Mouse (Mus musculus) NIH3T3 (cell line): Measurements from ENCODE around the gene Rap1b.

Experiments used
- DNase-seq: peaks from one replicate; pipeline ENCODE4 v3.0.0-alpha.2; 2012; ENCODE audit warnings: low read depth

Rap1b gene

GRCm38 (mm10) chr10:117770286-117771130, 75.3 kb downstream of the Rap1b start:
- no peak for DNase-seq

- DNase-seq, result no peak
Measured at GRCm38 (mm10) chr10:117769541-117770285, 76.1 kb downstream of the Rap1b start.

GRCm38 (mm10) chr10:117768141-117768440, 77.7 kb downstream of the Rap1b start:
- no peak for DNase-seq

GRCm38 (mm10) chr10:117767286-117768140, 78.3 kb downstream of the Rap1b start:
- no peak for DNase-seq

GRCm38 (mm10) chr10:117766896-117767160, 79.0 kb downstream of the Rap1b start:
- no peak for DNase-seq

- no peak for DNase-seq
Measured at GRCm38 (mm10) chr10:117766111-117766895, 79.5 kb downstream of the Rap1b start.

- DNase-seq, result no peak
Measured at GRCm38 (mm10) chr10:117765116-117765894, 80.5 kb downstream of the Rap1b start.

- DNase-seq, result no peak
Measured at GRCm38 (mm10) chr10:117764598-117764997, 81.2 kb downstream of the Rap1b start.
